9 mouse cellular contexts compared by ENCODE assay signal in genomic region chr5:24470600-24470999, GRCm38 (mm10). TPM values are rescaled to one million over a fixed set of nuclear protein-coding genes. Genes with fewer than 3 reads are reported as not detected.
A peak's percentile ranks its signal among the peaks of the same experiment; 100 is the strongest.
DNase-seq lines count a peak whose midpoint lies in the region; ATAC-seq and TF ChIP-seq lines count a peak whose summit lies in the region.
"Had no signal": no experiment of that assay in that cellular context is flagged by ENCODE, and none has a peak within 500 bp of the region (broad histone marks: within the 10 kb centered on the region; RNA-seq: fewer than 3 reads in every experiment).

No protein-coding gene starts in this region.

- peak; percentile 96 for TF ChIP-seq CTCF in spleen, adult 2 months (IDR thresholded peaks at IDR 0.05; ENCODE audit: extremely low read depth, insufficient read depth, insufficient read length, insufficient replicate concordance)

- no peak overlapping the region for H3K4me2 ChIP-seq in midbrain, embryonic 12.5 days (replicated peaks)
- H3K4me2 ChIP-seq: lung, embryonic 15.5 days had no signal

- 15% methylated on average over 5 of the region's 5 CpGs for WGBS in midbrain, embryonic 12.5 days
- WGBS in spleen, adult 2 months, result 26% methylated on average over 5 of the region's 5 CpGs

- H3K36me3 ChIP-seq in midbrain, embryonic 12.5 days, result no peaks in the 10 kb centered on the region; the same call in 1 of the 2 replicates
- no peaks in the 10 kb centered on the region for H3K36me3 ChIP-seq in spleen, adult 2 months (ENCODE audit: control insufficient read depth, insufficient read depth, low read length)
- H3K36me3 ChIP-seq: lung, embryonic 15.5 days had no signal

- peaks cover 46% of the 10 kb centered on the region for H3K4me1 ChIP-seq in midbrain, embryonic 12.5 days
- peaks cover 10% of the 10 kb centered on the region for H3K4me1 ChIP-seq in spleen, adult 2 months (ENCODE audit: control insufficient read depth, insufficient read depth, insufficient read length)

- no peaks in the 10 kb centered on the region for H3K9me3 ChIP-seq in midbrain, embryonic 12.5 days
- H3K9me3 ChIP-seq: lung, embryonic 15.5 days had no signal

- no peak for TF ChIP-seq POLR2A in spleen, adult 2 months (IDR thresholded peaks at IDR 0.05; ENCODE audit: low read depth, low read length)

- no peak overlapping the region for H3K27ac ChIP-seq in midbrain, embryonic 12.5 days (replicated peaks)
- H3K27ac ChIP-seq in spleen, adult 2 months (ENCODE audit: insufficient read depth, low read length), result no peak overlapping the region
- H3K27ac ChIP-seq: lung, embryonic 15.5 days had no signal

- H3K27me3 ChIP-seq in midbrain, embryonic 12.5 days, result peaks cover 38% of the 10 kb centered on the region
- H3K27me3 ChIP-seq in spleen, adult 2 months (ENCODE audit: control insufficient read depth, insufficient read depth, low read length), result peaks cover 11% of the 10 kb centered on the region

- intact Hi-C loops in left cerebral cortex, postnatal 25 days (cut with DNase I), result loop anchor here (5.0 kb wide), 1 partner anchor 73 kb away; no protein-coding TSS in a partner anchor

- ATAC-seq in erythroblast, adult 5-6 weeks (replicated peaks; ENCODE audit: low FRiP score, poor library complexity, severe bottlenecking), result peak; percentile 84
- peak; percentile 67 to 68; a peak in 3 of 4 replicates for ATAC-seq in hematopoietic stem cell, adult 5-6 weeks (replicated peaks in 1 of 2; ENCODE audit: insufficient read depth in 1 of 2, low FRiP score in 2 of 2, low TSS enrichment in 1 of 2, low read depth in 1 of 2, poor library complexity in 2 of 2, severe bottlenecking in 2 of 2)
- peak; percentile 57; the same call in 1 of the 2 replicates for ATAC-seq in midbrain, embryonic 12.5 days (ENCODE audit: low FRiP score, low read depth)

- no peak overlapping the region for H3K4me3 ChIP-seq in midbrain, embryonic 12.5 days
- H3K4me3 ChIP-seq in spleen, adult 2 months (ENCODE audit: extremely low read depth, insufficient read depth, insufficient read length), result no peak overlapping the region
- H3K4me3 ChIP-seq: lung, embryonic 15.5 days had no signal

- DNase-seq in adrenal gland, adult (ENCODE audit: inconsistent age in 2 of 2, low spot score in 1 of 2), result peak; percentile 74 to 89
- no peak for DNase-seq in adrenal gland, postnatal 4 days (ENCODE audit: low spot score in 2 of 2)
- DNase-seq in brain, adult 2 months (ENCODE audit: low read depth, low spot score), result peak; percentile 92
- DNase-seq in left cerebral cortex, postnatal 25 days (ENCODE audit: low spot score in 2 of 2), result peak; percentile 78 to 84
- peak; percentile 44 to 78 for DNase-seq in spleen, adult 2 months (ENCODE audit: low read depth in 1 of 2, low spot score in 2 of 2)

- H3K9ac ChIP-seq in midbrain, embryonic 12.5 days (replicated peaks), result no peak overlapping the region
- H3K9ac ChIP-seq: lung, embryonic 15.5 days had no signal

RNA-seq across cellular contexts. Expression of gene Agap3, which starts 18.6 kb away (rescaled TPM):
- total RNA-seq in adrenal gland, postnatal 4 days (2021), result 10 to 100 TPM; 88.4 to 89.2 TPM
- 1.0 and 3.5 TPM in 2 replicates for total RNA-seq in erythroblast, adult 5-6 weeks (2015; ENCODE audit: low replicate concordance)
- total RNA-seq in erythroblast, adult 5-6 weeks (2017; ENCODE audit: low replicate concordance), result 10.5 and 14.5 TPM in 2 replicates
- total RNA-seq in hematopoietic stem cell, adult 5-6 weeks (2017), result 32.4 and 37.8 TPM in 2 replicates
- 100 to 1,000 TPM; 505 to 511 TPM for total RNA-seq in left cerebral cortex, postnatal 25 days (2021)
- polyA plus RNA-seq in midbrain, embryonic 12.5 days (2016; fragmentation: Nextera tagmentation; extraction: Ambion mirVana), result 60.4 and 64.6 TPM in 2 replicates
- polyA plus RNA-seq in spleen, adult 2 months (2012; rRNA removed), result 44.7 and 50.0 TPM in 2 replicates

RNA-seq across cellular contexts. Expression of gene Tmub1, which starts 22.9 kb away (rescaled TPM):
- 10 to 100 TPM; 11.1 to 11.3 TPM for total RNA-seq in adrenal gland, postnatal 4 days (2021)
- total RNA-seq in erythroblast, adult 5-6 weeks (2015; ENCODE audit: low replicate concordance), result 2.9 and 3.7 TPM in 2 replicates
- total RNA-seq in erythroblast, adult 5-6 weeks (2017; ENCODE audit: low replicate concordance), result 2.0 and 4.3 TPM in 2 replicates
- total RNA-seq in hematopoietic stem cell, adult 5-6 weeks (2017), result 16.1 and 16.3 TPM in 2 replicates
- 10 to 100 TPM; 25.9 to 27.3 TPM for total RNA-seq in left cerebral cortex, postnatal 25 days (2021)
- polyA plus RNA-seq in midbrain, embryonic 12.5 days (2016; fragmentation: Nextera tagmentation; extraction: Ambion mirVana), result 31.8 and 35.4 TPM in 2 replicates
- polyA plus RNA-seq in spleen, adult 2 months (2012; rRNA removed), result 61.2 and 77.4 TPM in 2 replicates

RNA-seq across cellular contexts. Expression of gene Fastk, which starts 25.5 kb away (rescaled TPM):
- 100 to 1,000 TPM; 108 to 127 TPM for total RNA-seq in adrenal gland, postnatal 4 days (2021)
- 9.2 and 25.1 TPM in 2 replicates for total RNA-seq in erythroblast, adult 5-6 weeks (2015; ENCODE audit: low replicate concordance)
- 4.3 and 9.1 TPM in 2 replicates for total RNA-seq in erythroblast, adult 5-6 weeks (2017; ENCODE audit: low replicate concordance)
- 14.8 and 29.4 TPM in 2 replicates for total RNA-seq in hematopoietic stem cell, adult 5-6 weeks (2017)
- total RNA-seq in left cerebral cortex, postnatal 25 days (2021), result 100 to 1,000 TPM; 130 to 137 TPM
- 102 and 116 TPM in 2 replicates for polyA plus RNA-seq in midbrain, embryonic 12.5 days (2016; fragmentation: Nextera tagmentation; extraction: Ambion mirVana)
- 170 and 212 TPM in 2 replicates for polyA plus RNA-seq in spleen, adult 2 months (2012; rRNA removed)

RNA-seq across cellular contexts. Expression of gene Slc4a2, which starts 47.0 kb away (rescaled TPM):
- total RNA-seq in adrenal gland, postnatal 4 days (2021), result 10 to 100 TPM; 60.8 to 70.1 TPM
- 1.7 and 16.1 TPM in 2 replicates for total RNA-seq in erythroblast, adult 5-6 weeks (2015; ENCODE audit: low replicate concordance)
- 6.3 and 15.9 TPM in 2 replicates for total RNA-seq in erythroblast, adult 5-6 weeks (2017; ENCODE audit: low replicate concordance)
- 24.3 and 40.5 TPM in 2 replicates for total RNA-seq in hematopoietic stem cell, adult 5-6 weeks (2017)
- total RNA-seq in left cerebral cortex, postnatal 25 days (2021), result 10 to 100 TPM; 28.5 to 33.2 TPM
- 32.7 and 35.7 TPM in 2 replicates for polyA plus RNA-seq in midbrain, embryonic 12.5 days (2016; fragmentation: Nextera tagmentation; extraction: Ambion mirVana)
- 47.5 and 50.5 TPM in 2 replicates for polyA plus RNA-seq in spleen, adult 2 months (2012; rRNA removed)

RNA-seq across cellular contexts. Expression of gene Cdk5, which starts 47.3 kb away (rescaled TPM):
- total RNA-seq in adrenal gland, postnatal 4 days (2021), result 10 to 100 TPM; 42.6 to 43.9 TPM
- total RNA-seq in erythroblast, adult 5-6 weeks (2015; ENCODE audit: low replicate concordance), result 0.58 and 4.2 TPM in 2 replicates
- total RNA-seq in erythroblast, adult 5-6 weeks (2017; ENCODE audit: low replicate concordance), result 2.5 and 3.5 TPM in 2 replicates
- total RNA-seq in hematopoietic stem cell, adult 5-6 weeks (2017), result 17.2 and 32.2 TPM in 2 replicates
- 100 to 1,000 TPM; 132 TPM for total RNA-seq in left cerebral cortex, postnatal 25 days (2021)
- 64.1 and 76.9 TPM in 2 replicates for polyA plus RNA-seq in midbrain, embryonic 12.5 days (2016; fragmentation: Nextera tagmentation; extraction: Ambion mirVana)
- 33.7 and 43.1 TPM in 2 replicates for polyA plus RNA-seq in spleen, adult 2 months (2012; rRNA removed)

Comparison
In these comparisons a context has a peak if more than half of its experiments do, and no peak if none do; other contexts are left out.
1. DNase-seq: peak in adrenal gland, adult (2 of 2), brain, adult 2 months (single experiment), left cerebral cortex, postnatal 25 days (2 of 2) and spleen, adult 2 months (2 of 2); none in adrenal gland, postnatal 4 days (0 of 2).
2. RNA of gene Agap3, which starts 18.6 kb away (total RNA-seq): 505 to 511 TPM in left cerebral cortex, postnatal 25 days; 88.4 to 89.2 TPM in adrenal gland, postnatal 4 days, 32.4 to 37.8 TPM in hematopoietic stem cell, adult 5-6 weeks and 1.0 to 14.5 TPM in erythroblast, adult 5-6 weeks; every median in the first group is over 4 times any median in the second.
3. Peak in every context shown above with its lines, with median percentiles within 50 percentile points of each other: ATAC-seq.